Mouse (Mus musculus) myocyte (in vitro differentiated cells): Measurements from ENCODE around the gene Acp7. TPM values are rescaled to one million over a fixed set of nuclear protein-coding genes. Genes with fewer than 3 reads are reported as not detected.
"Not testable (repeated sequence)": the region's sequence is repeated elsewhere in the genome, so short reads cannot be mapped to it uniquely, and the experiment has no call there.

Experiments
- H3K27me3 ChIP-seq: one replicate; pipeline ENCODE4 v1.6.1; 2011; ENCODE audit not compliant: control insufficient read depth, insufficient read depth, insufficient read length
- H3K36me3 ChIP-seq: one replicate; pipeline ENCODE4 v1.6.1; 2011; ENCODE audit not compliant: control insufficient read depth, insufficient read depth
- H3K4me2 ChIP-seq: one replicate; pipeline ENCODE4 v1.6.1; 2011; ENCODE audit warnings: low read depth, control low read depth
- H3K4me3 ChIP-seq: one replicate; pipeline ENCODE4 v1.5.1; 2011; ENCODE audit warnings: mild to moderate bottlenecking, control low read depth, moderate library complexity
- H3K79me2 ChIP-seq: one replicate; pipeline ENCODE4 v1.6.1; 2011; ENCODE audit not compliant: control insufficient read depth, insufficient read depth
- H3ac ChIP-seq: one replicate; pipeline ENCODE4 v1.6.1; 2011; ENCODE audit not compliant: control insufficient read depth, insufficient read length
- CEBPB ChIP-seq: IDR thresholded peaks from 2 replicates; pipeline ENCODE4 v1.6.1; 2011; ENCODE audit warnings: mild to moderate bottlenecking, moderate library complexity; ENCODE audit not compliant: poor library complexity, insufficient read depth, severe bottlenecking
- E2F4 ChIP-seq: IDR thresholded peaks from one replicate; pipeline ENCODE4 v1.6.1; 2011; ENCODE audit warnings: mild to moderate bottlenecking, control low read depth, moderate library complexity; ENCODE audit not compliant: insufficient read depth
- MAX ChIP-seq: IDR thresholded peaks from one replicate; pipeline ENCODE4 v1.6.1; 2011; ENCODE audit warnings: low read depth, mild to moderate bottlenecking, control low read depth
- MYOD1 ChIP-seq, 3 experiments: IDR thresholded peaks; one replicate each; pipeline ENCODE4 v1.6.1; 2011; ENCODE audit warnings: control low read depth in 2 of 3, low read depth in 2 of 3, mild to moderate bottlenecking in 2 of 3, moderate library complexity in 1 of 3; ENCODE audit not compliant: insufficient read length in 2 of 3, control insufficient read depth in 1 of 3
- MYOG ChIP-seq, 3 experiments: IDR thresholded peaks; one replicate each; pipeline ENCODE4 v1.6.1; 2011; ENCODE audit warnings: control low read depth in 2 of 3, low read depth in 2 of 3, mild to moderate bottlenecking in 2 of 3; ENCODE audit not compliant: insufficient read length in 2 of 3, control insufficient read depth in 1 of 3, insufficient read depth in 1 of 3
- POLR2A ChIP-seq: IDR thresholded peaks from one replicate; pipeline ENCODE4 v1.6.1; 2011; ENCODE audit warnings: low read depth, mild to moderate bottlenecking, control low read depth, moderate library complexity; ENCODE audit not compliant: insufficient read length
- POLR2AphosphoS2 ChIP-seq: IDR thresholded peaks from one replicate; pipeline ENCODE4 v1.6.1; 2011; ENCODE audit warnings: low read depth, control low read depth; ENCODE audit not compliant: insufficient read length
- REST ChIP-seq: IDR thresholded peaks from one replicate; pipeline ENCODE4 v1.6.1; 2011; ENCODE audit warnings: mild to moderate bottlenecking, control low read depth, moderate library complexity; ENCODE audit not compliant: insufficient read depth, insufficient read length
- SRF ChIP-seq: IDR thresholded peaks from one replicate; pipeline ENCODE4 v1.6.1; 2011; ENCODE audit warnings: low read depth; ENCODE audit not compliant: control insufficient read depth, insufficient read length
- TCF12 ChIP-seq: IDR thresholded peaks from one replicate; pipeline ENCODE4 v1.6.1; 2011; ENCODE audit warnings: mild to moderate bottlenecking, control low read depth; ENCODE audit not compliant: poor library complexity, insufficient read depth, severe bottlenecking
- TCF3 ChIP-seq: IDR thresholded peaks from one replicate; pipeline ENCODE4 v1.6.1; 2011; ENCODE audit warnings: low read depth, control low read depth; ENCODE audit not compliant: insufficient read length
- USF1 ChIP-seq: IDR thresholded peaks from one replicate; pipeline ENCODE4 v1.6.1; 2011; ENCODE audit warnings: low read depth, mild to moderate bottlenecking, control low read depth, moderate library complexity
- polyA plus RNA-seq: library from polyadenylated mRNA; unstranded; fragments of >200 nt; fragmentation: generic; extraction: Trizol; gene quantifications from one replicate; pipeline ENCODE4 v1.2.1, GENCODE M21; 2012; ENCODE audit warnings: missing spikeins

The Acp7 gene
- not detected for polyA plus RNA-seq

DNA sequence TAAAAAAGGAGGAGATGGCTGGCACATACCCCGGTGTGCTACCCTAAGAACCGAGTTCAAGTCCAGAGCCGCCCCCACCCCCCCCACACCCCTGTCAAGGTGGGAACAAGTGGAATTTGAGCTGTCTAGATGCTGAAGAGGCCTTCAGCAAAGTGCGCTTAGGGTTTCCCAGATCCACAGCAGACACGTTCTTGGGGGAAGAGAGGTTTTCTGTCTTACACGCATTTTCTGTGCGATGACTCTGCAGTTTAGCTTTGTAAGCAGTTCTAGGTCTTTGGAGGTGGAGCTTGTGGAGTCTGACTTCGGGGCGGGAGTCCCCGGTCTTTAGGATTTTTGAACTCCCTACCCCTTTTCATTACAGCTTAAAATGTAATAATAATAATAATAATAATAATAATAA, at the start of gene Acp7:
Acp7 (minus strand) TSS at position 260 of the 400 bp plus-strand sequence.
- Histone ChIP-seq H3K4me3 (no peak within 1 kb of the TSS), H3K4me2 (no peak within 1 kb of the TSS), H3K36me3 (no peaks in the 10 kb centered on the region), H3K27me3 (peaks cover 41% of the 10 kb centered on the region), H3ac (no peak within 1 kb of the TSS), H3K79me2 (no peaks in the 10 kb centered on the region)
- TF ChIP-seq TCF12 (no peak), MYOG (IDR thresholded peaks at IDR 0.05; ENCODE audit: control insufficient read depth in 1 of 3, insufficient read depth in 1 of 3, insufficient read length in 2 of 3, low read depth in 2 of 3) (no peak), MYOD1 (IDR thresholded peaks at IDR 0.05; ENCODE audit: control insufficient read depth in 1 of 3, insufficient read length in 2 of 3, low read depth in 2 of 3) (no peak), POLR2AphosphoS2 (no peak), POLR2A (no peak), REST (no peak), USF1 (no peak), MAX (no peak)

- TF ChIP-seq E2F4 (no peak), POLR2AphosphoS2 (no peak), SRF (no peak), USF1 (no peak), CEBPB (no peak), TCF3 (no peak), TCF12 (no peak), MYOG (IDR thresholded peaks at IDR 0.05; ENCODE audit: control insufficient read depth in 1 of 3, insufficient read depth in 1 of 3, insufficient read length in 2 of 3, low read depth in 2 of 3) (no peak)
- Histone ChIP-seq H3K27me3 (peaks cover 16% of the 10 kb centered on the region), H3K79me2 (no peaks in the 10 kb centered on the region), H3K4me3 (no peak overlapping the region), H3ac (no peak overlapping the region), H3K36me3 (no peaks in the 10 kb centered on the region), H3K4me2 (no peak overlapping the region)
These were observed 46.5 kb upstream of the Acp7 start for GRCm38 (mm10) chr7:28677624-28678023.

GRCm38 (mm10) chr7:28676811-28677541, 45.8 kb upstream of the Acp7 start:
- TF ChIP-seq TCF3 = no peak
- no peak for TF ChIP-seq TCF12
- TF ChIP-seq MYOD1 (IDR thresholded peaks at IDR 0.05; ENCODE audit: control insufficient read depth in 1 of 3, insufficient read length in 2 of 3, low read depth in 2 of 3) = no peak
- no peak for TF ChIP-seq SRF
- TF ChIP-seq E2F4 = no peak
- TF ChIP-seq REST = no peak
- no peak for TF ChIP-seq MAX
- no peak for TF ChIP-seq CEBPB
- TF ChIP-seq MYOG (IDR thresholded peaks at IDR 0.05; ENCODE audit: control insufficient read depth in 1 of 3, insufficient read depth in 1 of 3, insufficient read length in 2 of 3, low read depth in 2 of 3) = no peak
- no peak for TF ChIP-seq POLR2A
- no peak for TF ChIP-seq USF1
- TF ChIP-seq POLR2AphosphoS2 = no peak
- peaks cover 15% of the 10 kb centered on the region for H3K27me3 ChIP-seq
- no peak overlapping the region for H3K4me2 ChIP-seq
- H3ac ChIP-seq = no peak overlapping the region
- no peaks in the 10 kb centered on the region for H3K79me2 ChIP-seq
- H3K36me3 ChIP-seq = no peaks in the 10 kb centered on the region
- H3K4me3 ChIP-seq = no peak overlapping the region

DNA sequence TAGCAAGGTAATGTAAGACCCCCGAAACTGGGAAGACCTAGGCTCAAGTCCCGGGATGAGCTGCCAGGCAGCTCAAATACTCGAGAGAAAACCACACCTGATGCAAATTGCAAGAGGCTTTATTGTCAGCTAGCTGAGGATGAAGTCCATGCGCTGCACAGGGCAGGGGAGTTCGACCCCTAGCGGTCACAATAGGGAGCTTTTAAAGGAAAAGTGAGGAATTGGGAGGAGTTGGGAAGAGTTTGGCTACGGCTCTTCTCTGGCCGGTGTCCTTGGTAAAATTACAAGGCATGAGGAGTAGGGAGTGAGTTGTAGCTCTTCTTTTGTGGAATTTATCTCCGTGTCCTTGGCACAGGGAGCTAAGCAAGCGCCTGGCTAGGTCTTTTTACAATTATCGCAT, 44.6 kb upstream of the Acp7 start:
- TF ChIP-seq MYOG (IDR thresholded peaks at IDR 0.05; ENCODE audit: control insufficient read depth in 1 of 3, insufficient read depth in 1 of 3, insufficient read length in 2 of 3, low read depth in 2 of 3) (no peak), POLR2A (no peak)
- peaks cover 8% of the 10 kb centered on the region for H3K27me3 ChIP-seq

GRCm38 (mm10) chr7:28674994-28675393, 43.9 kb upstream of the Acp7 start:
- no peak for TF ChIP-seq MYOD1 (IDR thresholded peaks at IDR 0.05; ENCODE audit: control insufficient read depth in 1 of 3, insufficient read length in 2 of 3, low read depth in 2 of 3)
- TF ChIP-seq TCF3 = no peak
- no peak for TF ChIP-seq E2F4
- TF ChIP-seq CEBPB = no peak
- no peak for TF ChIP-seq MYOG (IDR thresholded peaks at IDR 0.05; ENCODE audit: control insufficient read depth in 1 of 3, insufficient read depth in 1 of 3, insufficient read length in 2 of 3, low read depth in 2 of 3)
- TF ChIP-seq REST = no peak
- TF ChIP-seq TCF12 = no peak
- TF ChIP-seq SRF = no peak
- TF ChIP-seq USF1 = no peak
- no peak for TF ChIP-seq MAX
- no peak for TF ChIP-seq POLR2AphosphoS2
- TF ChIP-seq POLR2A = no peak
- Histone ChIP-seq H3K36me3 (no peaks in the 10 kb centered on the region), H3K27me3 (peaks cover 5% of the 10 kb centered on the region), H3K4me3 (no peak overlapping the region), H3K4me2 (no peak overlapping the region), H3K79me2 (no peaks in the 10 kb centered on the region), H3ac (no peak overlapping the region)

More for the DNA sequence above, 44.6 kb upstream of the Acp7 start:
- Histone ChIP-seq H3K36me3 (no peaks in the 10 kb centered on the region), H3K79me2 (no peaks in the 10 kb centered on the region), H3K4me3 (no peak overlapping the region), H3ac (no peak overlapping the region), H3K4me2 (no peak overlapping the region)

DNA sequence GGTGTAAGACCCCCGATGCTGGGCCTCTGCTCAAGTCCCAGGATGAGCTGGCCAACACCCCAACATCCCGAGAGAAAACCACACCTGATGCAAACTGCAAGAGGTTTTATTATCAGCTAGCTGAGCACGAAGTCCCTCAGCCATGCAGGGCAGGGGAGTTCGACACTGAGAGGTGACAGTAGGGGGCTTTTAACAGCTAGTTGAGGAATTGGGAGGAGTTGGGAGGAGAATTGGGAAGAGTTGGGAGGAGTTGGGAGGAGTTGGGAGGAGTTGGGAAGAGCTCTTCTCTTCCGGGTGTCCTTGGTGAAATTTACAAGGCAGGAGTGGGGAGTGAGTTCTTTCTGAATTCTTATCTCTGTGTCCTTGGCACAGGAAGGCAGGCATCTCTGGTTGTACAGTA, 41.7 kb upstream of the Acp7 start:
- H3K27me3 ChIP-seq, H3K36me3 ChIP-seq, H3K79me2 ChIP-seq, H3K4me3 ChIP-seq, H3ac ChIP-seq, H3K4me2 ChIP-seq: not testable (repeated sequence)
